Mouse (Mus musculus) thymus, adult 2 months (tissue): ENCODE results near the gene Shisa9.

Experiments used
- CTCF ChIP-seq: fragments of 200-500 bp; IDR thresholded peaks from 2 replicates; pipeline ENCODE4 v1.5.1; 2012; ENCODE audit warnings: mild to moderate bottlenecking, control low read depth, low read length, moderate library complexity, borderline replicate concordance; ENCODE audit not compliant: control insufficient read depth, poor library complexity, insufficient read depth; ENCODE audit errors: extremely low read depth
- POLR2A ChIP-seq: fragments of 200-500 bp; IDR thresholded peaks from 2 replicates; pipeline ENCODE4 v1.6.1; 2012; ENCODE audit warnings: mild to moderate bottlenecking, low read length, control low read depth, moderate library complexity; ENCODE audit not compliant: control insufficient read depth, poor library complexity, insufficient read depth; ENCODE audit errors: extremely low read depth

GRCm38 (mm10) chr16:12218151-12218532, 234.2 kb downstream of the Shisa9 start:
- no peak for TF ChIP-seq CTCF
- TF ChIP-seq POLR2A, result no peak
